Mouse (Mus musculus): ENCODE data around the gene Olfr318. TPM values are rescaled to one million over a fixed set of nuclear protein-coding genes. Genes with fewer than 3 reads are reported as not detected.

Olfr318 gene
- total RNA-seq, 2 experiments from 2014 or later = not detected

GRCm38 (mm10) chr11:58669252-58669651, 54.6 kb downstream of the Olfr318 start:
- intact Hi-C loops (cut with DNase I) = no loop called here
- TF ChIP-seq CTCF (IDR thresholded peaks at IDR 0.05) = no peak
- H3K27ac ChIP-seq = no peak overlapping the region

More at GRCm38 (mm10) chr11:58669252-58669651, 54.6 kb downstream of the Olfr318 start:
- H3K4me3 ChIP-seq = no peak overlapping the region
- no peak for DNase-seq

Other genes with a start within 250 kb of the Olfr318 start
- gene Olfr332, start 231.5 kb downstream of the Olfr318 start, total RNA-seq (2021) = not detected
- gene Olfr331, start 221.4 kb downstream of the Olfr318 start, total RNA-seq (2021) = not detected
- gene Olfr330, start 189.2 kb downstream of the Olfr318 start, total RNA-seq (2021) = not detected
- gene Olfr329-ps, start 177.6 kb downstream of the Olfr318 start, total RNA-seq (2021) = not detected
- not detected for gene Olfr328, start 168.4 kb downstream of the Olfr318 start, total RNA-seq (2021)
- not detected for gene Olfr224, start 153.5 kb downstream of the Olfr318 start, total RNA-seq (2021)
- gene Olfr325, start 146.3 kb downstream of the Olfr318 start, total RNA-seq (2021) = not detected
- gene Olfr324, start 128.9 kb downstream of the Olfr318 start, total RNA-seq (2021) = not detected
- under 1 TPM in 1 of 2 experiments, not detected in 1; 0.22 TPM for gene 2210407C18Rik, start 107.9 kb downstream of the Olfr318 start, total RNA-seq (2021)
- gene Olfr323, start 93.5 kb downstream of the Olfr318 start, total RNA-seq (2021) = not detected
- not detected for gene Trim58, start 83.5 kb downstream of the Olfr318 start, total RNA-seq (2021)
- gene Olfr322, start 65.2 kb downstream of the Olfr318 start, total RNA-seq (2021) = not detected
- gene Olfr320, start 42.9 kb downstream of the Olfr318 start, total RNA-seq (2021) = not detected
- not detected for gene Olfr319, start 24.9 kb downstream of the Olfr318 start, total RNA-seq (2021)
- gene Olfr317, start 15.2 kb upstream of the Olfr318 start, total RNA-seq (2021) = not detected
- gene Olfr316, start 28.7 kb upstream of the Olfr318 start, total RNA-seq (2021) = not detected
- not detected for gene Olfr315, start 49.2 kb upstream of the Olfr318 start, total RNA-seq (2021)
- gene Olfr314, start 58.9 kb upstream of the Olfr318 start, total RNA-seq (2021) = not detected
- not detected for gene Fam183b, start 77.9 kb upstream of the Olfr318 start, total RNA-seq (2021)
- not detected for gene Olfr313, start 91.0 kb upstream of the Olfr318 start, total RNA-seq (2021)
- not detected for gene Olfr312, start 105.2 kb upstream of the Olfr318 start, total RNA-seq (2021)
- not detected for gene Olfr311, start 115.2 kb upstream of the Olfr318 start, total RNA-seq (2021)
- gene Gm12258, start 123.1 kb upstream of the Olfr318 start, total RNA-seq (2021) = 1 to 10 TPM in 1 of 2 experiments, under 1 TPM in 1; 0.89 to 1.1 TPM
- gene 2810021J22Rik, start 143.2 kb upstream of the Olfr318 start, total RNA-seq (2021) = 1 to 10 TPM in 1 of 2 experiments, under 1 TPM in 1; 0.69 to 1.3 TPM
- gene Zfp39, start 180.2 kb upstream of the Olfr318 start, total RNA-seq (2021) = 1 to 10 TPM; 3.1 to 3.3 TPM
- gene Btnl10, start 193.9 kb upstream of the Olfr318 start, total RNA-seq (2021) = not detected
- gene Rnf187, start 214.9 kb upstream of the Olfr318 start, total RNA-seq (2021) = 100 to 1,000 TPM in 1 of 2 experiments, 10 to 100 TPM in 1; 95.2 to 101 TPM
- not detected for gene Hist3h2ba, start 224.9 kb upstream of the Olfr318 start, total RNA-seq (2021)
- 10 to 100 TPM; 10.5 to 11.3 TPM for gene Hist3h2a, start 230.7 kb upstream of the Olfr318 start, total RNA-seq (2021)
- gene Trim17, start 230.7 kb upstream of the Olfr318 start, total RNA-seq (2021) = under 1 TPM; 0.08 to 0.33 TPM